Mouse (Mus musculus) megakaryocyte, embryonic 14.5 days (primary cell): ENCODE results near the gene Lmf2. TPM values are rescaled to one million over a fixed set of nuclear protein-coding genes. Genes with fewer than 3 reads are reported as not detected.

Source experiments
- H3K27me3 ChIP-seq: replicated peaks from 2 replicates; pipeline ENCODE3; 2012; ENCODE audit warnings: inconsistent platforms
- H3K36me3 ChIP-seq: replicated peaks from 2 replicates; pipeline ENCODE3; 2012; ENCODE audit warnings: low read length, inconsistent platforms, mixed read lengths
- H3K4me1 ChIP-seq: 2 replicates; pipeline ENCODE4 v1.6.1; 2012; ENCODE audit warnings: inconsistent platforms
- H3K4me3 ChIP-seq: replicated peaks from 2 replicates; pipeline ENCODE3; 2012; ENCODE audit warnings: moderate library complexity, mild to moderate bottlenecking, inconsistent platforms
- H3K9me3 ChIP-seq: 2 replicates; pipeline ENCODE4 v1.6.1; 2012; ENCODE audit warnings: inconsistent platforms
- FLI1 ChIP-seq: IDR thresholded peaks from 2 replicates; pipeline ENCODE4 v1.6.1; 2012; ENCODE audit warnings: low read length, inconsistent platforms, mixed read lengths
- GATA1 ChIP-seq: IDR thresholded peaks from 3 replicates; pipeline ENCODE4 v1.6.1; 2012; ENCODE audit warnings: mixed read lengths, low read length, inconsistent platforms, borderline replicate concordance
- polyA plus RNA-seq: library from polyadenylated mRNA; stranded (reverse); fragments of >175 nt; gene quantifications from 2 replicates; pipeline ENCODE4 v1.2.3, GENCODE M21; 2012; ENCODE audit warnings: low replicate concordance; ENCODE audit not compliant: insufficient read depth

Gene Lmf2
- polyA plus RNA-seq, 1 experiment: 65.0 TPM

DNA sequence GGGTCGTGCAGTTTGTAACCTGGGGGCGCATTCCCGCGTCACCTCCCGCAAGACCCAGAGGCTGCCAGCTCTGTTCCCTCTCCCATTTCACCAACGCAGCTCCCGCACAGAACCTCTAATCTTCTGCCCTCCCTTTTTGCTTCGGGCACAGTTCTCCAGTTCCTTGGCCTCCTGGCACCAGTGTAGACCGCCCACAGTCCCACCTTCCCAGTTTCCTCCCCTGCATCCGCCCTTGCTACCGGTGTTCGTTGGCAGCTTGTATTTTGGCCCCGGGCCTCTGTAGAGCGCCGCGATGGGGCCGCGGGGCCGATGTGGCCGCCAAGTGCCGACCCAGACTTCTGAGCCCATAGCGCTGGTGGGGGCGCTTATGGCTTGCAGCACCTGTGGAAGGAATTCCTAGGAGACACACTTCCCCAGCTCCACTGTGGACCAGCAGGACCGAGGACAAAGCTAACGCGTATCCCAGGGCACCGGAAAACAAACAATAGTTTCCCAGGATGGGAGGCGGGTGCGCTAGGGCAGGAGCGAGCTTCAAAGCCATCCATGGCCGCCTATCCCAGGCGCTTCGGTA is 23.5 kb upstream of the Lmf2 start, which contains the start of gene Odf3b:
Gene Odf3b (minus strand): TSS at position 452 of the 571 bp plus-strand sequence.
- peak within 1 kb of the TSS; percentile 90 for H3K4me3 ChIP-seq
- H3K27me3 ChIP-seq: peaks cover 37% of the 10 kb centered on the region
- H3K4me1 ChIP-seq: peaks cover 43% of the 10 kb centered on the region
- TF ChIP-seq GATA1 (no peak), FLI1 (no peak)
- no peaks in the 10 kb centered on the region for H3K9me3 ChIP-seq
- no peaks in the 10 kb centered on the region for H3K36me3 ChIP-seq

DNA sequence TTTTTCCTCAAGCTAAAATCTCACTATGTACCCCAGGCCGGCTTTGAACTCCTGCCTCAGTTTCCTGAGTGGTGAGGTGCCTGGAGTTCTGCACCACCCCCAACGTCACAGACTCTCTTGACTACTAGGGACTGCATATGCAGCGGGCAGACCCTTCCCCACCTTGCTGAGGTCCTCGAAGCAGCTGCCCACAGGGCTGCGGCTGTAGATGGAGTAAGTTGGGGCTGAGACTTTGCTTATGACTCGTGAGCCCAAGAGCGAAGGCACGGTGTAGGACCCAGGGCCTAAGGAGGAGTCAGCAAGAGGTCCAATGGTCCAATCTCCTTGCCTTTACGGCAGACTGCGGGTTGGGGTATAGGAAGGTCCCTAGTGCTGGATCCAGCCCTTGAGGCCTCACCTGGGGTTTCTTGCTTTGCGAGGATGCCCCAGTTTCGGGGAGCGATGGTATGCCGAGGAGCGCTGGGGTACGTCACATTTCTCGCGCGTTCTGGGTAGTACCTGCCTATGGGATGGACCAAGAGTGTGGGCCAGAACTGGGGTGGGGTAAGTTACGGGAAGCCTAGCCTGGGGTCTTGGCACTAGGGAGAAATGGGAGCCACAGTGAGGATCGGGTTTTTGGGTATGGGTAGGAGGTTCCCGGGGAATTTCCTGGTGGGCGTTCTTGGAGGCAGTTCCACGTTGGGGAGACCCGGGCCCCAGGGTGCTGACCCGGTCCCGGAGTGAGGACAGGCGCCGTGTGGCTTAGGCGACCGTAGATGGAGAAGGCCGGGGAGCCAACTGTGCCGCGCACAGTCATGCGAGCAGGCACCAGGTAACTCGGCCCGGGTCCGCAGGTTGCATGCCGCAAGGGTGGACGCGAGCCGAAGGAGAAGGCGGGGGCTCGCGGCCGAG is 22.7 kb upstream of the Lmf2 start:
- Histone ChIP-seq H3K36me3 (no peaks in the 10 kb centered on the region), H3K9me3 (no peaks in the 10 kb centered on the region), H3K4me3 (peak overlapping the region; percentile 90), H3K27me3 (peaks cover 34% of the 10 kb centered on the region), H3K4me1 (peaks cover 47% of the 10 kb centered on the region)
- TF ChIP-seq FLI1 (no peak), GATA1 (no peak)

DNA sequence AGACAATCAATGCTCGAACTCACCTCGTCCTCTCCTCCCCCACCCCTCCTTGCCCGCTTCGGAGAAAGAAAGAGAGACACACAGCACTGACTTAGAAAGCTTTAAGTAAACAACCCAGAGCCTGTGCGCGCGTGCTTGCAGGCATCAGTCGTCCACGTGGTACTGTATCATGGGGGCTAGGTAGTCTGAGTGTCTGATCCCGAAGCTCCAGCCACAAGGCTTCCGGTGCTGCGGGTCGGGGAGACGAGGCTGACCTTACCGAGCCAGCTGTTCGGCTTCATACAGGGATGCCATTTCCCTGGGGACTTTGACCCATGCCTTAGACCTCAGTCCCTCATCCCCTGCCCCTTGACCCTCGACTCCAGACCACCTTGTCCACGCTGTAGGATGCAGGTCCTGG is 21.9 kb upstream of the Lmf2 start:
- TF ChIP-seq FLI1 (no peak), GATA1 (no peak)
- H3K9me3 ChIP-seq: no peaks in the 10 kb centered on the region
- no peak overlapping the region for H3K4me3 ChIP-seq
- peaks cover 27% of the 10 kb centered on the region for H3K27me3 ChIP-seq
- H3K4me1 ChIP-seq: peaks cover 56% of the 10 kb centered on the region
- H3K36me3 ChIP-seq: peaks cover 5% of the 10 kb centered on the region

DNA sequence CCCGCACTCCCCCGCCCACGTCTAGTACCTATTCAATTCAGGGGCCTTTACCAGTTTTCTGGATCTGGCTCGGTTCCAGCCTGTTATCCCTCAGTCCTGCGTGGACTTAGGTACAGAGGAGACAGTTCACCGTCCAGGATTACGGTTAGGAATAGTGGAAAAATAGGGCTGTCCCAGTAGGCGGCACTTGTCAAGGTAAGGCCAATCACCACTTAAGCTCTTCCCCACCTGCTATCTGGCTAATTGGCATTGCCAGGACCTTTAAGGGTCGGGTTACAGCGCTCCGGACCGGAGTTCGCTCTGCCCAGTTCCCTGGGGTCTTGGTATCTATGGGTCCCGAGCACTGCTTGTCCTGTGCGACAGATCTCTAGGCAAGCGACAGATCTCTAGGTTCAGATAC is 21.5 kb upstream of the Lmf2 start, which contains the start of gene Tymp:
Gene Tymp (minus strand): TSS at position 83 of the 400 bp plus-strand sequence.
- H3K27me3 ChIP-seq: peaks cover 27% of the 10 kb centered on the region
- H3K4me1 ChIP-seq: peaks cover 60% of the 10 kb centered on the region
- no peaks in the 10 kb centered on the region for H3K9me3 ChIP-seq
- H3K4me3 ChIP-seq: no peak within 1 kb of the TSS
- H3K36me3 ChIP-seq: peaks cover 9% of the 10 kb centered on the region
- TF ChIP-seq FLI1: no peak
- no peak for TF ChIP-seq GATA1

DNA sequence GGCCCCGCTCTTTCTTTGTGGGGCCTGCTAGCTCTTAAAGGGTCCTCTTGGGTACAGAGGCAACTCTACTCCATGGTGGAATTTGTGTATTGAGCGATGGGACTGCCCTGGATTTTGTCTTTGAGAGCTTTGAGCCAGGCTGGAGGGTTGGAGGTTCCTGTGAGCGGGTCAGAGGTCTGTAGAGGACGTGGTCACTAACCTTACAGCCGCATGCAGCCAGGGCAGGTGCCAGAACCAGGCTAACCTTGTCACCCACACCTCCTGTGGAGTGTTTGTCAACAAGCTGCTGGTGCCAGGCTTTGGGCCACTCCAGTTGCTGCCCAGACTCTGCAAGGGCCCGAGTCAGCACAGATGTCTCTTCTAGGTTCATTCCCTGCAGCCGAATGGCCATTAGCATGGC is 20.6 kb upstream of the Lmf2 start:
- Histone ChIP-seq H3K4me3 (no peak overlapping the region), H3K36me3 (peaks cover 18% of the 10 kb centered on the region), H3K27me3 (peaks cover 27% of the 10 kb centered on the region), H3K4me1 (peaks cover 69% of the 10 kb centered on the region), H3K9me3 (no peaks in the 10 kb centered on the region)
- no peak for TF ChIP-seq GATA1
- no peak for TF ChIP-seq FLI1

DNA sequence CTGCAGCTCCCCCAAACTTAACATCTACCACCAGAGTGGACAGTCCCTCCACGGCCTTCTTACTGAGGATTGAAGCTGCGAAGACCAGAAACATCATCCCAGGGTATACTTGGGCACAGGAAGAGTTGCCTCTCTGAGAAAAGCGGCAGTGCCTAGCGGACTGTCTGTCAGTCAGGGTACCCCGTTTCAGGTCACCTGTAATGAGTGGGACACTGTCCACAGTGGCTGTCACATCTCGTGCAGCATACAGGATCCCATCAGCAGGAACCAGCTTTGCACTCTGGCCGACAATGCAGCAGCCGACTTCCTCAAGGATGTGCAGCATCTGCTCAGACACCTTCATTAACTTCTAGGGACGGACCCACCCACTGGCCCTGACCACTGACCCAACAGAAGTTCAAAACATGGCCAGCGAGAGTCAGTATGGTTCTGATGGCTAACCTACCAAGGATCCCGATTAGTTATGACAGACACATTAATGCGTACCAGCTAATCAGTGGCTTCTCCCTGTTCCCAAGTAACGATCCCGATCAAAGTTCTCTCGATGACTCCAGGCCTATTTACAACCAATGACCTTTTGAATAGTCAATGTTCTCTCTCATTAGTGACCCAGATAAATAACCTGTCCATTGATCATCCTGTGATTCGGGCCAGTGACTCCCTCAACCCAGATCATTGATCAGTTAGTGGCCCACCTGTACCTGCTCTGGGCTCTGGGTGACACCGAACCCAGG is 19.5 kb upstream of the Lmf2 start:
- TF ChIP-seq GATA1 (no peak), FLI1 (no peak)
- Histone ChIP-seq H3K4me1 (peaks cover 75% of the 10 kb centered on the region), H3K9me3 (no peaks in the 10 kb centered on the region), H3K4me3 (peak overlapping the region; percentile 7), H3K27me3 (peaks cover 27% of the 10 kb centered on the region), H3K36me3 (peaks cover 29% of the 10 kb centered on the region)

DNA sequence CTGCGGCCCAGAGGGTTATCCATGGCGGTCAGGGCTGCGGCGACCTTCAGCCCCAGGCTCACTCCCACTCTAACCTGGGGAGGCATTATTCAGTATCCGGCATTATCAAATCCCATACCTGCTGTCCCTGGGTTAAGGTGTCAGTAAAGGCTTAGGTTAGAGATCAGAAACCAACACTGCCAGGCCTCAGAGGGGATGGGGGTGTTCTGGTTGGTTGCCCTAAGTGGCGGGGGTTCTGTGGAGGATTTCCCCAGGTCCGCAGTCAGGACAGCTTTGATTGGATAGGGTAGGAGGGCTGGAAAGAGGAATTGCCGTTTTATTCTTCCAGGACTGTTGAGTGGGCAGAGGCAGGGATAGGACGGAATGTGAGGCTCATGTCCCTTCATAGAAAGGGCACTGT is 18.9 kb upstream of the Lmf2 start:
- no peak for TF ChIP-seq FLI1
- no peak for TF ChIP-seq GATA1
- peaks cover 71% of the 10 kb centered on the region for H3K4me1 ChIP-seq
- H3K27me3 ChIP-seq: peaks cover 24% of the 10 kb centered on the region
- no peaks in the 10 kb centered on the region for H3K9me3 ChIP-seq
- peak overlapping the region; percentile 99 for H3K4me3 ChIP-seq
- H3K36me3 ChIP-seq: peaks cover 35% of the 10 kb centered on the region

DNA sequence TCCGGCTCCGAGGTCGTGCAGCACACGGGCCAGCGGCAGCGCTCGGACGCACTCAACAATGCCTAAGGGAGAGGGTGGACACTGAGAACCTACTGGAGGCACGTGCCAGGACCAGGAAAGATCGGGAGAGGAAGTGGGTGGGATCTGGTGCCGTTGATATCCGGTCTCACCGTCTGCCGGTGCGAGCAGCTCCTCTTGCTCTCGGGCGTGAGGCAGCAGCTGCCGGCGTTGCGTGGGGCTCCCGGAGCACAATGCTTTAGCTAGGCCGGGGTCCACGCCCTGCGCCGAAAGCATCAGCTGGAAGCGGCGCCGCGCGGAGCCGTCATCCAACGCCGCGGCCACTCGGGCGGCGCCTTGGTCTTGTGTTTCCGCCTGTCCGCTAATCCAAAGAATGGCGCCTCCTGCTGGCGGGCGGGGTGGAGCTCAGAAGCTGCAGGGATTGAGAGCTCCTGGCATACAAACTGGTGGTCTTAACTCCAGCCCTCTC is 18.3 kb upstream of the Lmf2 start, which contains the start of gene Sco2:
Gene Sco2 (minus strand): TSS at position 85 of the 487 bp plus-strand sequence.
- Histone ChIP-seq H3K27me3 (peaks cover 20% of the 10 kb centered on the region), H3K36me3 (peaks cover 41% of the 10 kb centered on the region), H3K4me1 (peaks cover 66% of the 10 kb centered on the region), H3K4me3 (peak within 1 kb of the TSS; percentile 99), H3K9me3 (no peaks in the 10 kb centered on the region)
- TF ChIP-seq GATA1: no peak
- TF ChIP-seq FLI1: no peak

DNA sequence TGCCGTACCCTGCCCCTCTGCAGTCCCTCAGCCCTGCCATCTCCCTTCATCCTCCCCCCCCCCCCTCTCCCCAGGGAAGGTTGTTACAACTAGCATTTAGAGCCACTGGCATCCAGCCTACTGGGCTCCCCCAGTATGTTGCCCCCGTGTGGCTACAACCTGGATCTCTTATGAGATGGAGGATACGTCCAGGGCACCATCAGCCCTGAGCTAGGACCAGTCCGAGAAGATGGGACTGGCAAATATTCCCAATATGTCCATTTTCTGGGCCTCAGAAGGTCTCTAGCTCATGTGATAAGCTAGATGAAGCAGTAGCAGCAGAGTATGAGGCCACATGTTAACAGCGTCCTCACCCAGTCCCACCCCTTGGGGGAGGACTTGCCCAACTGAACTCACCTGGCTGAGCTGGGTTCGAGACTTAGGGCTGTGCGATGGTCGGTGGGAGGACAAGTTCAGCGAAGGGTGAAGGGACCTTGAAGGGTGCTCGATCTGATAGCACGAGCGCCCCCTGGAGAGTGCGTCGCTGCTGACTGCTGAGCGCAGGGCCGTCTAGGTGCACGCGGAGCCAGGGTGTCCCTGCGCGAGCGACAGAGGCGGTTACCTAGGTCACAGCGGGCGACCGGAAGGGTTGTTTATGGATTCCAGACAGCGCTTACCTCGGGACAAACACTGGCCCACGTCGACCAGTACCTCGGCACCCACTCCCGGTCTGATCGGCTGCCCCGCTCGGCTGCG is 17.7 kb upstream of the Lmf2 start:
- peaks cover 47% of the 10 kb centered on the region for H3K36me3 ChIP-seq
- H3K4me3 ChIP-seq: peak overlapping the region; percentile 99
- peaks cover 60% of the 10 kb centered on the region for H3K4me1 ChIP-seq
- TF ChIP-seq GATA1 (0 out of 3 replicates have a peak, but pooled peaks have one; percentile 12), FLI1 (no peak)
- H3K27me3 ChIP-seq: peaks cover 13% of the 10 kb centered on the region
- no peaks in the 10 kb centered on the region for H3K9me3 ChIP-seq
